Mouse (Mus musculus) c-Kit-negative CD71-positive TER-119-positive erythroid progenitor cells, embryonic 14.5 days (primary cell): ENCODE data around the gene Pnma3.
"Not testable (repeated sequence)": the region's sequence is repeated elsewhere in the genome, so short reads cannot be mapped to it uniquely, and the experiment has no call there.

Experiments used
- DNase-seq: peaks from one replicate; pipeline ENCODE4 v3.0.0-alpha.2; 2013; ENCODE audit warnings: low read depth, low spot score

Pnma3 gene

DNA sequence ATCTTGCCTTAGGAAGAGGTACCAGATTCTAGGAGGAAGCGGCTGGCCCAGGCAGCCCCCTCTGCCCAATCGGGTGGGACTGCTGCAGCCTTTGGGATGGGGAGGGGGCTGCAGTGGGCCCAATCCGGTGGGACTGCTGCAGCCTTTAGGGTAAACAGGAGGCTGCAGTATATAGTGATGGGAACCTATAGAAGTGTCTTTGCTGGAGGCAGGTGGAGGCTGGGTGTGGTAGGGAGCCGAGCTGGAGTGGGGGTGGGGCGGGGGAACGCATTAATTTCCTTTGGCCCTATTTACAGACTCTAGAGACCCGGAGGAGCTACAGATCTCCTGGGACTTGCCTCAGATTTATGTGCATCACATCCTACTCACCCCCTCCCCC, at the start of gene Pnma3:
Gene Pnma3, plus strand, starts transcription at position 373 of the 379 bp plus-strand sequence.
- DNase-seq = no peak

DNA sequence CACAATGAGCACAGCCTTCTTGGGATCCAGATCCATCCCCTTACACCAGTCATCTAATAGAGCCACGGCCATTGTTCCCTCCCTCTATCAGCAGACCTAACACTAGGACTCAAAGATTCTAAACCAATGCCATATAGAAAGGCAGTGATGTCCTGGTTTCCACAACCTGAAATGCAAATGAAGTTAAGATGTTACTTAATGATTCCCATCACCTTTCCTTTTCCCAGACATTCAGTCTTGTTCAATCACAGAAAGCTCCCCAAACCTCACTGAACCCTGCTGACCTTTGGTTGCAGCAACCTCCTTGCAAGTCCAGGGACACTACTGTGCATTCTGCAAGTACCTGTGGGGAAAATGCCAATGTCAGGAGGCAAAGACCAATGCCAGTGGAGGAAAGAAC, 27.6 kb upstream of the Pnma3 start, which contains the start of gene Pnma5:
Gene Pnma5, minus strand, starts transcription at position 101 of the 400 bp plus-strand sequence.
- DNase-seq = no peak

- no peak for DNase-seq
Observed at GRCm38 (mm10) chrX:73038831-73039230, 25.8 kb upstream of the Pnma3 start.

- DNase-seq = no peak
Observed at GRCm38 (mm10) chrX:73039666-73040065, 24.9 kb upstream of the Pnma3 start.

DNA sequence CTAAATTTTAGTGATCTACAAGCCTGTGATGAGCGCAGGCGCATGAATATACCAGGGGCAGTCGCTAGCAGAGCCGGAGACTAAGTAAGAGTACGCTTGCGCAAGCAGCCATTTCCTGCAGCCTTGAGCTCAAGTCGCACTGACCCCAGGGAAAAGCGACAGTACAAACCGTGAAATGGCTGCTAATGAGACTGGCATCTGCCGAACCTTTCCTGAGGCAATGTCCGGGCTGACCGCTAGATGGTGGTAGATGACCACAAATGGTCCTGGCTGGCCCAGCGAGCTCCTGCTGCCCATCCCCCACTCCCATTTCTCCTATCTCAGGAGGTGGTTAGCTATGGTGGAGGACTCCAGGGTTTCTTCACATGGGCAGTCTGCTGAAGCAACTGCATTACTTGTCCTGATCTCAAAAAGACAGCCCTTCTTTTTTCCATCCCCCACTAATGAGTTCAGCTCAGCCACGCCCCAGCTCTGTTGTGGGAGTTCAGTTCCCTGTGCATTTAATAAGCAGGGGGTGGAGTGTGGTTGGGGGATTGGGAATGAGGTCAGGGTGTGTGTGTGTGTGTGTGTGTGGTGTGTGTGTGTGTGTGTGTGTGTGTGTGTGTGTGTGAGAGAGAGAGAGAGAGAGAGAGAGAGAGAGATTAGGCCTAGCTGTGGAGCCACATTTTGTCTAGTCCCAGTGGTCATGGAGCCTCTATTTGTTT, 10.6 kb upstream of the Pnma3 start:
- DNase-seq = peak; percentile 43

DNA sequence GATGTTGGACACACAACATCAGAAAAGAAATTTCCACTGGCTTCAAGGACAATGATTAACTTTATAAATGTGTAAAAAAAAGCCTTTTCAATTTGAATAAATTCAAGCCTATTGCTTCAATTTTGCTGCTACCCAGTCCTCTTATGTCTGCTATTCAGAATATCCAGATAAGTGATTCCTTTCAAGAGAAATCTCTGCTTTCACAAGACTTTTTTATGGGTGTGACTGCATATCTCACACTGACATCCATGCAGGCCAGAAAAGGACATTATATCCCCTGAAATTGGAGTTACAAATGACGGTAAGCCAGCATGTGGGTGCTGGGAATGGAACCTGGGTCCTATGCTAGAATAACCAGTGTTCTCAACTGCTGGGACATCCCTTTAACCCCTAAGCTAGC, 3.1 kb upstream of the Pnma3 start:
- DNase-seq = no peak

DNA sequence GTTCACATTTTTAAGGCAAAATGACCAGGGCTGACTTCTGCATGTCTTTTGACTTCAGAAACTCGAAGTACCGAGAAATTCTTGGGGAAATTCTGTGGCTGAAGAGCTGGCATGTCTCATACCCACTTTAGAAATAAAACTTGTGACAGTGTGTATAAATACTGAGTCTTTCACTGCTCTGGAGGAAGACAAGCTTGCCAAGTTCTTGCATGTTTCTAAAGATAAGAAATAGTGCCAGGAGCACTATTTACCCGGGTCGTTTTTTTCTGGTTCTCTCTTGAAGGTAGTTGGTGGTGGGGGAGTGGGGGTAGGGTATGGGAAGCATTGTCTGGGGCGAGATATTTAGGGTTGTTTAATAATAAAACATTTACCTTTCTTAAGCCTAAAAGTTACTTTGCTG, 2.3 kb upstream of the Pnma3 start:
- DNase-seq = no peak

- DNase-seq = no peak
Observed at GRCm38 (mm10) chrX:73063512-73064414, 824 bp upstream of the Pnma3 start.

- DNase-seq = not testable (repeated sequence)
Observed at GRCm38 (mm10) chrX:73066765-73067312, 2.3 kb downstream of the Pnma3 start.

DNA sequence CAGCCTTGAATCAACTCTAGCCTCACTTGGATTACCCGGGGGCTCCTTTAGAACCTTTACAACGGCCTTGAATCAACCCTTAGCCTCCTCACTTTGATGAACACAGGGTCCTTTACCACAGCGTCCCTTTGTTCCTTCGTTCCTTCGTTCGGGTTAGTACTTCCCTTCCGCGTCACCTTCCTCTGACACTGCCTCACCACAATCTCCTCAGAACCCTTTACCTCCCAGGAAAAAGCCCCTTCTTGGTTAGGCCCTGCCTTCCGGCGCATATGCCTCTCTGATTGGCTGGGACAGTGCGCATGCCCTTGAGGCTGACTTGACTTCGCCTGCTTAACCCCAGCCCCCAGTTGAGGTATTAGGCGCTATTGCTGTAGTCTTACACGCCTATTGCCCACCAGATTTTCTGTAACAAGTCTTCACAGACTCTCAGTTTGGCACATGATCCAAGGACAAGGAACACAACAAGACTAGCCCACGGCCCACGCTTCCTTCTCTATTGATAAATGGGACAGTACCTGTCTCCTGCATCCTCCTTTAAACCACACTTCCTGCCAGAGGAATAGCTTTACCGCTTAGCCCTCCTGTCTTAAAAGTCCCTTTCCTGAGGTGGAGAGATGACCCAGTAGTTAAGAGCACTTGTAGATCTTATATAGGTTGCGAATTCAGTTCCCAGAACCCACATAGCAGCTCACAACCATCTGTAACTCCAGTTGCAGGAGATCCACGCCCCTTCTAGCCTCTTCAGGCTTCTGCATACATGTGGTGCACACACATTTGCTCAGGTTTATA, 17.9 kb downstream of the Pnma3 start, which contains the start of gene Xlr4a:
Gene Xlr4a, minus strand, starts transcription at position 212 of the 789 bp plus-strand sequence.
- DNase-seq = not testable (repeated sequence)

GRCm38 (mm10) chrX:73096941-73097508, 32.4 kb downstream of the Pnma3 start, which contains the start of gene Xlr3a:
TSS of gene Xlr3a (minus strand) at chrX:73097095.
- not testable (repeated sequence) for DNase-seq

DNA sequence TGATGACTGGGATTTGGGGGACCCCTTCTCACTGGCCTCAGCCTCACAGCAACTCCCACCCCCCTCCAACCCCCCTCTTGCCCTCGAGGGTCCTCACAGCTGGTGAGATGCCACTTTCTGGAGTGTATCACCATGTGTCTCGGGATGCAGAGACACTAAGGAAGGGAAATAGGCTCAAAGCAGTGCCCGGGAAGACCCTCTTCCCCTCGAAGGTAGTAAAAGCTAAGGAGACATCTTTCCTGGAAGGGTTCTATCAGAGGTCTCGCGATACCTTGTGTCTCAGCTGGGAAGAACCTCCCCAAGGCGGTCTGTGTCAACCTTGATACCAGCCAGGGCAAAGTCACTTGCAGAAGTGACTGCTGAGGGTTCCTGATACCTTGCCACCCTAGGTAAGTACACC, 52.2 kb downstream of the Pnma3 start, which contains the start of gene Gm14685:
Gene Gm14685, plus strand, starts transcription at position 301 of the 400 bp plus-strand sequence.
- DNase-seq = not testable (repeated sequence)
